Mouse (Mus musculus): ENCODE results near the gene Oas3.
A peak's percentile ranks its signal among the peaks of the same experiment; 100 is the strongest.

The Oas3 gene

DNA sequence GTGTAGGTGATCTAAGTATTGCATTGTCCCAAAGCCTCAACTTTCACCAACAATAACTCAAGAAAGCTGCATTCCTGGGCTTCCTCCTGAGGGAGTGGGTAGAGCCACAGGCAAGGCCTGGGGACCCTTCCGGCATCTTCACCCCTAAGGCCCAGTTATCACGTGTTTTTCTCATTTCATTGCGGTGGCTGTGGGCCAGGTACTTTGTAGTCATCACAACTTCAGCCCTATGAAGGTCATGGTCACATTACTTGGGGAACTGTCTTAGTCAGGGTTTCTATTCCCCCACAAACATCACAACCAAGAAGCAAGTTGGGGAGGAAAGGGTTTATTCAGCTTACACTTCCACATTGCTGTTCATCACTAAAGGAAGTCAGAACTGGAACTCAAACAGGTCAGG, 24.7 kb downstream of the Oas3 start:
- no peak for DNase-seq

DNA sequence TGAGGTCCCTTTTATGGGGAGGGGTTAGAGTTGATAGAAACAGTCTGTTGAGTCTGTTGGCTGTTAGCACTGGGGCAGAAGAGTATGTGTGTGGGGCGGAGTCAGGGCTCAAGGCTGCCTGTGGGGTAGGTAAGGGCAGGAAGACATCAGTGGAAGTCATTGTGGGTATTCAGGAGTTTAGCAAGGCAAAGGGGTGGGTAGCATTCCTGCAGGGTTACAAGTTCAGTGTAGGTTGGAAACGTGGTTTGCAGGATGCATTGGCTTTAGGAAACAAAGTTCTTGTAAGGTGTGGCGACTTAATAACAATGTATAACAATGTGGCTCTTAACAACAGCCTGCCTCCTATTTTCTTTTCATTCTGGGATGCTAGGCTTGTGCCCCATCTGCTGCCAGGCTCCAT, 26.3 kb downstream of the Oas3 start:
- DNase-seq: no peak

DNA sequence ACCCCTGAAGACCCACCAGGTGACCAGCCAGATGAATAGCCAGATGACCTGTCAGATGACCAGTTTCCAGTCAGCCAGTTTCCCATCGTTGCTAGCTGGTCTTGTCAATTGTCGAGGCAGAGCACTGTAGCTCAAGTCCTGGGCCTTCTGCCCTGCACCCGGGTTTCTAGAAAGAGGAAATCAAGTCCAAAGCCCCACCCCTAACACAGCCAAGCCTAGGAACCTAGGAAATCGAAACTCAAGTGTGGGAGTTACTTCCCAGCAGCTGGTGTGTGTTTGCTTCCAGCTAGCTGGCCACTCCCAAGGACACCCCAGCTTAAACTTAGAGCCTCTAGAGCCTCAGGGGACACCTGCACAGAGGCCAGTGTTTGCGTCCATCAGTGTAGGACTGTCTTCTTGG, 27.8 kb downstream of the Oas3 start, which contains the start of gene Oas2:
Oas2 (minus strand) TSS at position 166 of the 400 bp plus-strand sequence.
- no peak for DNase-seq

DNA sequence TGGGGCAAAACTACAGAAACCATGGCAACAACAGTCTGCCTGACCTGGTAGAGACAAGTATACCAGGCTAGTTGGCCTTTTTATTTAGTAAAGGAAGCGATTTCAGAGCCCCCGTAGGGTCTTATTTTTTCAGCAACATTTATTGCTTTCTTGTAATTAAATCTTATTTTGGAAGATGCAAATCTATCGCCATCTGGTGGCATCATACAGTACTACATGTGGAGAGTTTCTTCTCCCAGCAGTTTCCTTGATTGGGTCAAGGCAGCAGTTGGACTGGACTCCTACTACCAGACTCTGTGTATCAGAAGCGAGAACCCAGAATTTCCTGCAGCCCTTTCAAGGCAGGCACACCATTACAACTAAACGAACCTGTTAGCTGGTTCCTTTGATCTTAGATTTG, 31.0 kb downstream of the Oas3 start:
- DNase-seq: peak; percentile 29 to 76

DNA sequence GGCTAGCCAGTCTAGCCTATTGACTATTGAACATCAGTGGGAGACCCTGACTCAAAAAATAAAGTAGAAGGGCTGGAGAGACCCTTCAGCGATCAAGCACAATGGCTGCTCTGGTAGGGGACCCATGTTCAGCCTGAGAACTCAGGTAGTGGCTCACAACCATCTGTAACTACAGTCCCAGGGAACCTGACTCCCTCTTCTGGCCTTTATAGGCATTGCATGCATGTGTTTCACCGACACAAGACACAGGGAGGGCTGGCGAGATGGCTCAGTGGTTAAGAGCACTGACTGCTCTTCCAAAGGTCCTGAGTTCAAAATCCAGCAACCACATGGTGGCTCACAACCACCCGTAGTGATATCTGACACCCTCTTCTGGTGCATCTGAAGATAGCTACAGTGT, 35.3 kb downstream of the Oas3 start:
- DNase-seq: peak; percentile 25 to 42

DNA sequence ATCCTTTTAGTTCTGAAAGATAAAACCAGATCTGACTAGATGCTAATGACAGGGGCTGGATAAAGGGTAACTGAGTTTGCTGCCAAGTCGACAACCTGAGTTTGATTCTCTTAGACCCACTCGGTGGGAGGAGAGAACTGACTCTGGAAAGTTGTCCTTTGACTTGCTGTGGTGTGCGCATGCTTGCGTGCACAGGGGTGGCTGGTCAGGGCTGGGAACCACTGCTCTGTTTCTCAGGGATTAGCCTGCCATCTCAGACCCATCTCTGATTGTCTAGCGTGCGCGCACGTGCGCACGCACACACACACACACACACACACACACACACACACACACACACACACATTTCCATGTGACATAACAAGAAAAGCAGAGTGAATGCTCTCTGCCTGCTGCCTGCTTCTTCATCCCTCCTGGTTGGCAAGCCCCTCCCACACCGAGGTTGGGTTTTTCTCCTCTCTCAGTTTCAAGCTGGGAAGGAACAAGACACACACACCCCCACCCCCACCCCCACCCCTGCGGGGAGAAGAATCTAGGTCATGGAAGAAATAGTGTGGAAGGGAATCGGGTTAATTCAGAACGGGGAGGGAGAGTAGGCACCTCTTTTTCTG, 43.0 kb downstream of the Oas3 start:
- DNase-seq: peak in 1 of 2 experiments; percentile 13

DNA sequence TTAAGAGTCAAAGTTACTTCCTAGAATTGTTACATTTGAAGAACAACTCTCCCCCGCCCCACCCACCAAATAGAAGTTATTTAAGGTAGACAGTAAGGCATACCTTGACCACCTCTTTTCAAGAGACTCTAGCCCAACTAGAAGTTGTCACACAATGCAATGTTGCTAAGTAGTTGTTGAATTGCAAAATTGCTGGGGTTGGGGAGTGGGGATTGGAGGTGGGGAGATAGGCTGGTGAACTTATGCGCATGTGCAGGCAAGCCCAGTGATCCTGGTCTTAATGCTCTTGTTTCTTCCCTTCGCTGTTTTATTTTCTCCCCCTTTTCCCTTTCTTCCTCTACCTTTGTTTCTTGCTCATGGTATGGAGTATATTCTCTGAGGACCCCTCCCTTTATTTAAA, 43.8 kb downstream of the Oas3 start:
- no peak for DNase-seq

DNA sequence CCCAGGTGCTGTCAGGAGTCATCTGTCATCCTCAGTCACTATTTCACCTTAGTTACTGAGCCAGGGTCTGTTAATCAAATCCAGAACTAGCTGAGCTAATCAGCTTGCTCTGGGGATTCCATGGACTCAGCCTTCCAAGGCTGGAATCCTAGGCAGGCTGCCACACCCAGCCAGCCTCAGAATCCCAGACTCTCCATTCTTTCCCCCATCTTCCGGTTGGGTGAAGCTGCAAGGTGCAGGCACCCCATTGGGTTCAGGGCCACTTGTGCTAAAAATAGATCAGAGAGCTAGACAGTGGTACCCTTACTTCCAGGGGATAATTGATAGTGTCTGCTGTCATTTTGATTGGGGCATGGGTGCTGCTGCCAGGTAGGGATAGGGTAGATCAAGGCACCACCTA, 44.7 kb downstream of the Oas3 start:
- no peak for DNase-seq

DNA sequence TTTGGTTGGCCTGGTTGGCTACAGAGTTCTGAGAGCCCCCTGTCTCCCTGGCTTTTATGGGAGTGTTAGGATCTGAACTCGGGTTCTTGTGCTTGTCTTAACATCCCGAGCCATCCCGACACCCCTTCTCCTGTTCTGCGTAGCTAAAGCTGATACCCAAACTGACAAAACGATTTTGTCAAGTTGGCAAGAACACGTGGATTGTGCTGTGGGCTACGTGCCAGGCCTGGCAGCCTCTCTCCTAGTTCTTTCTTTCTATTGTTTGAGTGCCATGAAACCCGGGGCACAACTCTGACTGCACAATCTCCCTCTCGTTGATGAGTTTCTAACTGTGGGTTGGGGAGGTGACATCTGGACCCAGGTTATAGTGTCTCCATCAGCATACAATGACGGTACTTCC, 48.1 kb downstream of the Oas3 start:
- no peak for DNase-seq

DNA sequence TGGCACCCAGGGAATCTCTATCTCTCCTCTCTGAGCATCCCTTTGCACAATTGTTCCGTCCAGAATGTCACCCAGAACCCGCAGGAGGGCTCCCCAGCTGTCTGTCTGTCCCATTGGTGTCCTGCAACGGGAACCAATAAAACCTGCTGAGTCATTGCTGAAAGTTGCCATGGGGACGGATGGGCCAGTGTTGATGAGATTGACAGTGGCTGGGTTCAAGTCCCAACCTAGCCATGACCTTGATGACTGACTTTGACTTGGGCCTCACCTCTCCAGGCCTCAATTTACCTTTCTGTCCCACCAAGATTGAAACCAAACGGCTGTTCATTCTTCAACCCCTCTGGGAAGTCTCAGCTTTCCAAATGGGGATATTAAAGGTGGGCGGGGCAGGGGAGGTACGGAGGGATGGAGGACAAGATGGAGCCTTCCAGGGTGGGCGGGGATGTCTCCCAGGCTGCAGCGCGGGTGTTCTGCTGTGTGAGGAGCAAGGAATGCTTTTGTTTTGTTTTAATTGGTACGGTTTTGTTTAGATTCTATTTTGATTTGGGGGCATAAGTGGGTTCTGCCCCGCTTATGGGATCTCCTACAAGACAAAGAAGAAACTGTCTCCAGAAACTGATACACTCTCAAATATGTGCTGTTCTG, 51.5 kb downstream of the Oas3 start:
- DNase-seq: no peak

DNA sequence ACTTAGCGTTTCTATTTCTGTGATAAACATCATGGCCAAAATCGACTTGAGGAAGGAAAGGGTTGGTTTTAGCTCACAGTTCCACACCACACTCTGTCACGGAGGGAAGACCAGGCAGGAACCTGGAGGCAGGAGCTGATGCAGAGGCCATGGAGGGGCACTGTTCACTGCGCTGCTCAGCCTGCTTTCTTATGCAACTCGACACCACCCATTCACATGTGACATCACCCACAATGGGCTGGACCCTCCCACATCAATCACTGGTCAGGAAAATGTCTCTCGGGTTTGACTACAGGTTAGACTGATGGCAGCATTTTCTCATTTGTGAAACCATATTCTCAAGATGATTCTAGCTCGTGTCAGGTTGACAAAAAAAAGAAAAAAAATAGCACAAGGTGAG, 56.5 kb downstream of the Oas3 start:
- no peak for DNase-seq

DNA sequence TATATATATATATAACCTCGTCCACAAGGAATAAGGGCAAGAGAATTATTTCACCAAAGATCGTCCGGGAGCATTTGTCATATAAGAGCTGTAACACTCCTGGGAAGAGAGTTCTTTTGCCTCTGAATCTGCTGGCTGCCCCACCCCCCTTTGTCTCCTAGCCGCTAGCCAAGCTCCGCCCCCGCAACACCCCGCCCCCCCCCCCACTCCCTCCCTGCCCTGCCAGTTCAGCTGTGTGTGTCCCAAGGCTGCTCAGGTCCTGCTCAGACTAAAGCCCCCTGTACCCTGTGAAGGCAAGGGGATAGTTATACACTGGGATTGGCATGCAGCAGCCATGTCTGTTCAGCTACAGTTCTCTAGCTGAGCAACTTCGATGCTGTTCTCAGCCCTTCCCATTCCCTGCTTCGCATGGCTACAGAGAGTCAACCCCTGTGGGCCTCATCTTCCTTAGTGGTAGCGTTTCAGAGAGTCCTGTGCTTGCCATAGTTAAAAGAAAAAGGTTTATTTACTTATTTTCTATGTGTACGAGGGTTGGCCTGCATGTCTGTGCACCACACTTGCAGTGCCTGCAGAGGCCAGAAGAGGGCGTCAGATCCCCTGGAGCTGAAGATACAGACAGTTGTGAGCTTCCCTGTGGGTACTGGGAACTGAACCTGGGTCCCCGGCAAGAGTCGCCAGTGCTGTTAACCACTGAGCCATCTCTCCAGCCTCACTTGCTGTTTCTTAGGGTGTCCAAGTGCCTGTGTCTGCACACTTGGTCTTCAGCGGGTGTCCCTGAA, 58.7 kb downstream of the Oas3 start:
- no peak for DNase-seq

DNA sequence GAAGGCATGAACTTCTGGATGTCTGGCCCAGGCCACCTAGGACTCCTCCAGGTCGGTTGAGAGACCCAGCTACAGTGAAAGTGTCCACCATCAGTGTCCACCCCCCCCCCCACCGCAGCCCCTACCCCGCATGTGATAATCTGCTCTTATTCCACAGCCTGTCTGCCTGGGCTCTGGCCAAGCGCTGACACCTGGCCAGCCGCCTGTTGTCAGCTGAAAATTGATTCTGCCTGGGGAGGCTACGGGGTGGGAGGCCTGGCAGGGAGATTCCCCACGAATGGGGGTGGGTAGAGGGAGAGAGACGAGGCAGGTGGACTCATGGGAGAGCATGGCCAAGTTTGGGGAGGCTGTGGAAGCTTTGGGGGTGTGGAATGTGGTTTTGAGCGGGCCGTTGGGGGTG, 60.3 kb downstream of the Oas3 start:
- no peak for DNase-seq

DNA sequence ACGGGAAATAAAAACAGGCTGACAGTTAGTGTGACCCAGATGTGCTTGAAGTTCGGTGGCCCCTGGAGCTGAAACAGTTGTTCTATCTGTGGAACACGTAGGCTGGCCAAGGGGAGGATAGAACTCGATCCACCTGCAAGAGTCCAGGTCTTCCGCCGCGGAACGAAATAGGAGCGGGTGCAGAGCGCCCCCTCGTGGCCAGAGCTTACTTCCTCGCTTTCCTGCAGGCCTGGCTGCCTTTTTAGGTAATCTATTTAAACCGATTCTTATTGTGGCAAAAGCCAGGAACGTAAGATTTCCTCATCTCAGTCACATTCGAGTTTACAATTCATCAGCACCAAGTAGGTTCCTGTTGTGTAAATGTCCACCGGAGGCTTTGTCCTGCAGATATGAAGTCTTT, 63.1 kb downstream of the Oas3 start:
- DNase-seq: peak; percentile 88 to 89

DNA sequence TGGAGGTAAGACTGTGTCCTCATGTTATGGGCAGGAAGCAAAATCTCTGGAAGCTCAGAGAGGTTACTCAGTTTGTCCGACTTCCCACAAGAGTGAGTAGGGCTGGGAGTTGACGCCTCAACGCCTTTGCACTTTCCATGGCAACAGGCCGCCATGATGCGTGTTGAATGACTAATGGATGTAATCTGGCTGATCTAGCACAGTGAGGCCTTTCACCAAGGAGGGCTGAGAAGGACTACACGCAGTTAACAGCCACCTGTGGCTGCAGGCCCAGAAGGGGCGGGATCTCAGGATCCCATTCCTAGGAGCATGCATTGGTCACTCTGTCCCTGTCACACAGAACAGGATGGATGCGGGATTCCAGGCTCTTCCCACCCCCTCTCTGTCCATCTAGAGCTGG, 64.7 kb downstream of the Oas3 start:
- no peak for DNase-seq

DNA sequence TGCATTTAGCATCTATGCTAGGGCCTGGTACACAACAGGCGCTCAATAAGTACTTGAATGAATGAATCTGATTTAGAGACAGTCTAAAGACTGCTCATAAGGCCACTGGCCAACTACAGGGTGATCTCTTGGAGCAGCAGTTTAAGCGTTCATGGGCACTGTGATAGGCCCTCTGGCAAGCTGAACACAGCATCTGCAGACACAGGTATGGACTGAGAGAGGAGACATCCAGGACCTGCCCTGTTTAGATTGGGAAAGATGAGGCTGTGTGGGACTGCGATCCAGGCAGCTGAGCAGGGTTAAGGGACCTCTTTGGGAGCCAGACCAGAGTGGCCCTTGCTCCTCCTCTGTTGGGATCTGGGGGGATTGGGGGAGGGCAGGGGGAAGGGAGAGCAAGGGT, 65.6 kb downstream of the Oas3 start, which contains the start of gene Dtx1:
Dtx1 (minus strand) TSS at position 101 of the 400 bp plus-strand sequence.
- no peak for DNase-seq

DNA sequence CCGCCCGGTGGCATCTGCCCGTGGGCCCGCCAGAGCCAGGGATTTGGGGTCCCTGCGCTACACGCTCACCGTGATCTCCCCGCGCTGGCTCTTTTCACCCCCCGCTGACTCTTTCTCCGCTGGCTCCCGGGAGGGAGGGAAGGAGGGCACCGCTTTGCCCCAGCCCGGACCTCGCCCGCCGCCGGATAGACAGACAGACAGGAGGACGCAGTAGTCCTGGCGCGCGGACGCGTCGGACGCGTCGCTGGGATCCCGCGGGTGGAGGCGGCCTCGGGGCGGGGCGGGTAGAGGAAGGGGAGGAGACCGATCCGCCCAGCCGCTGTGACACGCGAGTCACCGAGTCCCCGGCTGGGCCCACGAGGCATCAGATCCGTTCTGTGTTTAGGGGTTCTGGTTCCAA, 66.0 kb downstream of the Oas3 start:
- peak; percentile 75 to 79 for DNase-seq

DNA sequence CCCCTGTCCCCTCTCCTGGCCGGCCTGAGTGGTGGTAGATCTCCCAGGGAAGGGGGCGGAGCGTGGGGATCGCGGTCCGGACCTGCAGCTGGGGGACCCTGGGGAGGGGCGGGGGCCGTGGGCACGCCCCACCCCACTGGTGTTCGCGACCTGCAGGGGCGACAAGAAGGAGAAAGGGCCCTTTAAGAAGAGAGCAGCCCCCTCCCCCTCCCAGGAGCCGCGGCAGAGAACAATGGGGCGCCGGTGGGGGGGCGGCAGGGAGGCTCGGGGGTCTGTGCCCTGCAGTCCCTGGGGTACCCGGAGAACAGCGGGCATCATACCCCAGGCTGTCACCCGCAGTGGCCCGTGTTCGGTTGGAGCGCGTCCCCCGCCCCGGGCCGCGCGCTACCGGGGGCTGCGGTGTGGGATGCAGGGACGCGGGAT, 66.6 kb downstream of the Oas3 start:
- peak in 1 of 2 experiments; percentile 50 for DNase-seq

DNA sequence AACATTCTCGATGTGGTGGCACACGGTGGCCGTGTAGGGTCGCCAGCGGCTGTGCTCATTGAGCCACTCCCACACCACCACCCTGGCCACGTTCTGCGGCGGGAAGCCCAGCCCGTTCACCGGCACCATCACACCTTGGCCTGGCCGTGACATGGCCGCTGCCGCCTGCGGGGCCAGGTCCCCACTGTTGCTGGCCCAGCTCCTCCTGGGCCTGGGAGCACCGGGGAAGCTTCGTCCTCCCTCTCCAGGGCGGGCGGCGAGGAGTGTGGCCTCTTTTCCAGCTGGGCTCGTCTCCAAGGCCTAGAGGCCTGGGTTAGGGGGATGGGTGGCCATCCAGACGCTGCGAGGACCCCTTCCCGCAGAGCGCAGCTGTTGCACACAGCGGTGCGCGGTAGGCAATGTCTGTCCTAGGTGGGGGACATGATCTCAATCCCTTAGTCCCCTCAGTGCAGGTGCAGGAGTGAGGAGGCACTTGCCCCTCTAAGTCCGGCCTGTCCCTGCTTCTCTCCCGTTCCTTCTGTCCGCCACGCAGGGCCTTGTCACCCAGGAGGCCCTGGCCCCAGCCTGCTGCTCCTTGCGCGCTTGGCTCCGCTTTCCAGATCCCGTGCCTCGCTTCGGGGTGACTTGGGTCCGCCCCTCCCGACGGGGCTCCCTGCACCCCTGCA, 67.2 kb downstream of the Oas3 start:
- peak; percentile 61 to 62 for DNase-seq

DNA sequence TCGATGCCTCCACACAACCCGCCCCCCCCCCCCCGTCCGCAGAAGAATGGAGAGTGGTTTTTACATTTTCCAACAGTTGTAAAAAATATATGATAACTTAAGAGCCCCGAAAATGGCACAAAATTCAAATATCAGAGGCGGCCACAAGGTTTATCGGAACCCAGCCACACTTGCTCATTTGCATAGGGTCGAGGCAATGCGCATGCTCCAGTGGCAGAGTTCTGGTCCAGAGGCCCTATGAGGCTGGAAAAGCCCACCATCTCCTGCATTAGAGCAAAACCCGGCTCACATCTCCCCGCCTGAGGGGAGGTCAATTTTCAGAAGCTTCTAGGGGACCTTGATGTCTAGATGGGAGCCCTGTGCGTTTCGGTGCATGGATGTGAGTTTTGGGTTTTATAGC, 70.5 kb downstream of the Oas3 start:
- no peak for DNase-seq

DNA sequence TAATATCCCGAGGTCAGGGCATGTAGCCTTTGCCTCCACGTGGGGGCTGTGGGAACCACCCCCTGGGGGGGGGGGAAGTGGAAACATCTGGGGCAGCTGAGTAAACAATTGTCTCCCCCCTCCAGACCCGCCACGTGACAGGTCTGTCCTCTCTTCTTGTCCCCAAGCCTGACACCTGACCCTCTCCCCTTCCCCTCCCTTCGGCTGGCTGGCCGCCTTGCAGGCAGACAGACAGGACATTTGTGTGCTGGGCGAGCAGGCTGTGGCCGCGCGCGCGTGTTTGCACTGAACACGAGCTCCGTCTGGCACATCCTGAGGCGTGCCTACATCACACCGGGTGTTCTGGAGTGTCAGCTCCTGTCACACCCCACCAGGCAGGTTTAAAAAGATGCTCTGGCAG, 70.9 kb downstream of the Oas3 start:
- peak in 1 of 2 experiments; percentile 59 for DNase-seq

DNA sequence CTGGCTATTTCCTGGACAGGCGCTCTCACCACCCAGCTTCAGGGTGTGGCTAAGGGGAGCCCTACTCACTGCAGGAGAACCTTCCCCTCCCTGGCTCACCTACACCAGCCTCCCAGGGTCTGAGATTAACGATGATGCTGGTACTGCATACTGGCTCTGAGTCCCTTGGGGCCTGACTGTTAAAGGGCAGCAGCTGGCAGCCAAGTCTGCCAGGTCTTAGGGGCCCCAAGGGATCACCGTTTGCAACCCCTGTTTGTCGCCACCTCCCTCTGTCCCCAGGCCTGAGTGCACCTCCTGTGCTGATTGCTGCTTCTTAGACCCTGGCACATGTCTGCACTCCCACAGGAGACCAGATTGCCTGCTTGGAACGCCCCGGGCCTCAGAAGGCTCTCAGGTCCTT, 73.0 kb downstream of the Oas3 start:
- DNase-seq: no peak

DNA sequence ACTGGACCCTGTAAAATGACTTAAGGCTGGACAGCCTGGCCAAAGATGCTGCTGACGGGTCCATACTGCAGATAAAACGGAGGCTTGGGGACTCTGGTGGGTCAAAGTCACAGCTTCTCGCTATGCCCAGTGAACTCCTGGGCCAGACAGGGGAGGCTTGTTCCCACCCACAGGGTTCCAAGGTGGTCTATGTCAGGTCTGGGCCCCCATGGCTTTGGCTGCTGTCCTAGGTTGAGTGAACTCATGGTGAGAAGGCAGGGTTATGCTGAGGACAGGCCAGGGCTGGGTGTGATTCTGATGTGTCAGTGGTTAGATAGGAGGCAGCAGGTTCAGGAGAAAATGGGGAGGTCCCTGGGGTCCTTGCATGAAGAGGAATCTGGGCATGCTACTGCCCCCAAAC, 73.8 kb downstream of the Oas3 start:
- DNase-seq: no peak
